Mouse (Mus musculus) thymus, adult 2 months (tissue): ENCODE measurements at regions not wholly inside any gene's neighbourhood (a gene's known extent, or its start where the extent isn't known, plus 50 kb on each side); places are given as distances from the start of the nearest gene placed in this dataset.

Source experiments
- DNase-seq: peaks from one replicate; pipeline ENCODE4 v3.0.0; 2021
- H3K27ac ChIP-seq: fragments of 200-500 bp; 2 replicates; pipeline ENCODE4 v1.5.1; 2012; ENCODE audit warnings: low read length, control low read depth; ENCODE audit not compliant: control insufficient read depth, insufficient read depth
- H3K27me3 ChIP-seq: fragments of 200-500 bp; 2 replicates; pipeline ENCODE4 v1.6.1; 2012; ENCODE audit warnings: mild to moderate bottlenecking, low read length, moderate library complexity, mixed read lengths; ENCODE audit not compliant: control insufficient read depth, insufficient read depth
- H3K36me3 ChIP-seq: fragments of 200-500 bp; 2 replicates; pipeline ENCODE4 v1.6.1; 2012; ENCODE audit warnings: mild to moderate bottlenecking, low read length, moderate library complexity; ENCODE audit not compliant: control insufficient read depth, insufficient read depth
- H3K4me1 ChIP-seq: fragments of 200-500 bp; replicated peaks from 2 replicates; pipeline ENCODE4 v1.6.1; 2012; ENCODE audit warnings: low read length; ENCODE audit not compliant: control insufficient read depth, insufficient read depth
- H3K4me3 ChIP-seq: fragments of 200-500 bp; 2 replicates; pipeline ENCODE4 v1.5.1; 2012; ENCODE audit warnings: mild to moderate bottlenecking, low read length, control low read depth, moderate library complexity; ENCODE audit not compliant: control insufficient read depth, insufficient read depth
- CTCF ChIP-seq: fragments of 200-500 bp; IDR thresholded peaks from 2 replicates; pipeline ENCODE4 v1.5.1; 2012; ENCODE audit warnings: mild to moderate bottlenecking, control low read depth, low read length, moderate library complexity, borderline replicate concordance; ENCODE audit not compliant: control insufficient read depth, poor library complexity, insufficient read depth; ENCODE audit errors: extremely low read depth
- POLR2A ChIP-seq: fragments of 200-500 bp; IDR thresholded peaks from 2 replicates; pipeline ENCODE4 v1.6.1; 2012; ENCODE audit warnings: mild to moderate bottlenecking, low read length, control low read depth, moderate library complexity; ENCODE audit not compliant: control insufficient read depth, poor library complexity, insufficient read depth; ENCODE audit errors: extremely low read depth
- WGBS: fragments of 180-500 bp; shearing (Covaris S2); methylation state at CpG from one replicate; pipeline ENCODE4 v1.1.7; 2018; 5-methylcytosine and 5-hydroxymethylcytosine counted together

- no peaks in the 10 kb centered on the region for H3K27me3 ChIP-seq
- WGBS = 85% methylated on average over 7 of the region's 7 CpGs
- no peak overlapping the region for H3K27ac ChIP-seq
- no peaks in the 10 kb centered on the region for H3K36me3 ChIP-seq
- H3K4me3 ChIP-seq = no peak overlapping the region
- TF ChIP-seq CTCF (no peak), POLR2A (no peak)
- H3K4me1 ChIP-seq = no peaks in the 10 kb centered on the region
- no peak for DNase-seq
Measured at GRCm38 (mm10) chr3:136380644-136381043, 54.8 kb upstream of the Bank1 start.

DNA sequence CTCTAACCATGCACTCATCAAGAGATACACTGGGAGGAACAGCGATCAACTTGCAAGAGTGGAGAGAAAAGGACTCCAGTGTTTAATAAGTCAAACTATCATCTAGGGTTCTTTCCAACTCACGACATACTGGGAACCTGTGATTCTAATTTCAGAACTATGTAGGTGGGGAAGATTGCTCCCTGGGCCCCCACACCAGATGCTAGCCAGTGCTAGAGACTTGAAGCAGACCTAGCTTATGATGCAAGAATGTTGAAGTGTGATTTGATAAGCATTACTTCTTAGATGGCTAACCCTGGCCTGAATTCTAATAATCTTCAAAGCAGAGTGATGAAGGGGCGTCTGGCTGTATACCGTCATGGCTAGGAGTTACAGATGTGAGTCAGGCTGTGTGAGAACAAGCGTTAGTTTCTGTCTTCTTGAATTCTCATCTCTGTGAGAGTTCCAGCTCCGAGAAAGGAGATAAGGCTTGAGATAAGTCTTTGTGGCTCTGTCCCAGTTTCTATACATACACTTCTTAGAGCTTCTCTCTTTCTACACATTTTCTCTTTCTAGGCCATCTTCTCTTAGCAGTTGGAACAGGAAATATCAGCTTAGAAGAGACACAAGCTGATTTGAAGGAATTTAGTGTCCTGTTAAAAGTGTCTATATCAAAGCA, 54.0 kb upstream of the Bank1 start:
- DNase-seq = no peak
- Histone ChIP-seq H3K4me3 (no peak overlapping the region), H3K4me1 (no peaks in the 10 kb centered on the region), H3K27me3 (no peaks in the 10 kb centered on the region), H3K36me3 (no peaks in the 10 kb centered on the region), H3K27ac (no peak overlapping the region)
- TF ChIP-seq POLR2A (no peak), CTCF (no peak)
- WGBS = 76% methylated on average over 6 of the region's 6 CpGs

GRCm38 (mm10) chr3:136376893-136377292, 51.0 kb upstream of the Bank1 start:
- WGBS = 15% methylated on average over 4 of the region's 4 CpGs
- DNase-seq = peak; percentile 30

More at GRCm38 (mm10) chr3:136376893-136377292, 51.0 kb upstream of the Bank1 start:
- no peak overlapping the region for H3K27ac ChIP-seq
- no peak for TF ChIP-seq CTCF
- H3K27me3 ChIP-seq = no peaks in the 10 kb centered on the region
- H3K4me1 ChIP-seq = no peaks in the 10 kb centered on the region
- no peak overlapping the region for H3K4me3 ChIP-seq
- no peaks in the 10 kb centered on the region for H3K36me3 ChIP-seq
